Mouse (Mus musculus): ENCODE data around the gene Kcnmb3. TPM values are rescaled to one million over a fixed set of nuclear protein-coding genes. Genes with fewer than 3 reads are reported as not detected.

Kcnmb3 gene
- polyA plus RNA-seq, 1 experiment: not detected

- H3K27ac ChIP-seq (ENCODE audit: insufficient read depth, low read length): peak overlapping the region; percentile 78
- peaks cover 14% of the 10 kb centered on the region for H3K4me1 ChIP-seq (ENCODE audit: control insufficient read depth, insufficient read depth, low read length)
- TF ChIP-seq POLR2A (IDR thresholded peaks at IDR 0.05; ENCODE audit: low read depth, low read length) (no peak), CTCF (IDR thresholded peaks at IDR 0.05; ENCODE audit: borderline replicate concordance, insufficient read depth, low read length) (no peak)
Measured at GRCm38 (mm10) chr3:32495856-32496710, 4.1 kb upstream of the Kcnmb3 start.

GRCm38 (mm10) chr3:32495088-32495770 is 3.2 kb upstream of the Kcnmb3 start:
- peaks cover 14% of the 10 kb centered on the region for H3K4me1 ChIP-seq (ENCODE audit: control insufficient read depth, insufficient read depth, low read length)

More at GRCm38 (mm10) chr3:32495856-32496710, 4.1 kb upstream of the Kcnmb3 start:
- H3K4me3 ChIP-seq (ENCODE audit: insufficient read depth, low read length): no peak overlapping the region

GRCm38 (mm10) chr3:32494387-32495087 is 2.5 kb upstream of the Kcnmb3 start:
- Histone ChIP-seq H3K4me1 (ENCODE audit: control insufficient read depth, insufficient read depth, low read length) (peaks cover 14% of the 10 kb centered on the region), H3K4me3 (ENCODE audit: insufficient read depth, low read length) (no peak overlapping the region), H3K27ac (ENCODE audit: insufficient read depth, low read length) (no peak overlapping the region)
- TF ChIP-seq POLR2A (IDR thresholded peaks at IDR 0.05; ENCODE audit: low read depth, low read length): no peak
- no peak for TF ChIP-seq CTCF (IDR thresholded peaks at IDR 0.05; ENCODE audit: borderline replicate concordance, insufficient read depth, low read length)

More at GRCm38 (mm10) chr3:32495088-32495770, 3.2 kb upstream of the Kcnmb3 start:
- H3K27ac ChIP-seq (ENCODE audit: insufficient read depth, low read length): peak overlapping the region; percentile 13; the same call in 1 of the 2 replicates
- H3K4me3 ChIP-seq (ENCODE audit: insufficient read depth, low read length): no peak overlapping the region
- TF ChIP-seq CTCF (IDR thresholded peaks at IDR 0.05; ENCODE audit: borderline replicate concordance, insufficient read depth, low read length) (no peak), POLR2A (IDR thresholded peaks at IDR 0.05; ENCODE audit: low read depth, low read length) (no peak)

GRCm38 (mm10) chr3:32490928-32491315 is 1.1 kb downstream of the Kcnmb3 start:
- no peak overlapping the region for H3K27ac ChIP-seq (ENCODE audit: insufficient read depth, low read length)
- TF ChIP-seq CTCF (IDR thresholded peaks at IDR 0.05; ENCODE audit: borderline replicate concordance, insufficient read depth, low read length): no peak
- TF ChIP-seq POLR2A (IDR thresholded peaks at IDR 0.05; ENCODE audit: low read depth, low read length): no peak

GRCm38 (mm10) chr3:32490076-32490927 is 1.7 kb downstream of the Kcnmb3 start:
- peaks cover 4% of the 10 kb centered on the region; the same call in 1 of the 2 replicates for H3K4me1 ChIP-seq (ENCODE audit: control insufficient read depth, insufficient read depth, low read length)
- H3K27ac ChIP-seq (ENCODE audit: insufficient read depth, low read length): no peak overlapping the region
- H3K4me3 ChIP-seq (ENCODE audit: insufficient read depth, low read length): no peak overlapping the region
- no peak for TF ChIP-seq POLR2A (IDR thresholded peaks at IDR 0.05; ENCODE audit: low read depth, low read length)
- no peak for TF ChIP-seq CTCF (IDR thresholded peaks at IDR 0.05; ENCODE audit: borderline replicate concordance, insufficient read depth, low read length)

More at GRCm38 (mm10) chr3:32490928-32491315, 1.1 kb downstream of the Kcnmb3 start:
- H3K4me3 ChIP-seq (ENCODE audit: insufficient read depth, low read length): no peak overlapping the region
- H3K4me1 ChIP-seq (ENCODE audit: control insufficient read depth, insufficient read depth, low read length): peaks cover 7% of the 10 kb centered on the region; the same call in 1 of the 2 replicates

- no peak for TF ChIP-seq CTCF (IDR thresholded peaks at IDR 0.05; ENCODE audit: borderline replicate concordance, insufficient read depth, low read length)
- TF ChIP-seq POLR2A (IDR thresholded peaks at IDR 0.05; ENCODE audit: low read depth, low read length): no peak
Measured at GRCm38 (mm10) chr3:32488172-32488571, 3.9 kb downstream of the Kcnmb3 start.

GRCm38 (mm10) chr3:32486543-32486942 is 5.5 kb downstream of the Kcnmb3 start:
- TF ChIP-seq CTCF (IDR thresholded peaks at IDR 0.05; ENCODE audit: borderline replicate concordance, insufficient read depth, low read length): no peak
- no peak for TF ChIP-seq POLR2A (IDR thresholded peaks at IDR 0.05; ENCODE audit: low read depth, low read length)
- Histone ChIP-seq H3K4me1 (ENCODE audit: control insufficient read depth, insufficient read depth, low read length) (peaks cover 3% of the 10 kb centered on the region; the same call in 1 of the 2 replicates), H3K27ac (ENCODE audit: insufficient read depth, low read length) (no peak overlapping the region), H3K4me3 (ENCODE audit: insufficient read depth, low read length) (no peak overlapping the region)

More at GRCm38 (mm10) chr3:32488172-32488571, 3.9 kb downstream of the Kcnmb3 start:
- peaks cover 3% of the 10 kb centered on the region; the same call in 1 of the 2 replicates for H3K4me1 ChIP-seq (ENCODE audit: control insufficient read depth, insufficient read depth, low read length)
- H3K4me3 ChIP-seq (ENCODE audit: insufficient read depth, low read length): no peak overlapping the region
- no peak overlapping the region for H3K27ac ChIP-seq (ENCODE audit: insufficient read depth, low read length)

- Histone ChIP-seq H3K27ac (ENCODE audit: insufficient read depth, low read length) (no peak overlapping the region), H3K4me3 (ENCODE audit: insufficient read depth, low read length) (no peak overlapping the region), H3K4me1 (ENCODE audit: control insufficient read depth, insufficient read depth, low read length) (peaks cover 14% of the 10 kb centered on the region)
- TF ChIP-seq CTCF (IDR thresholded peaks at IDR 0.05; ENCODE audit: borderline replicate concordance, insufficient read depth, low read length): no peak
- TF ChIP-seq POLR2A (IDR thresholded peaks at IDR 0.05; ENCODE audit: low read depth, low read length): no peak
Measured at GRCm38 (mm10) chr3:32483035-32483434, 9.0 kb downstream of the Kcnmb3 start.

All from embryonic fibroblast, embryonic 13.5 days (primary cell).